Mouse (Mus musculus) heart, postnatal 10 days (tissue): ENCODE results near the gene Tmeff1. TPM values are rescaled to one million over a fixed set of nuclear protein-coding genes. Genes with fewer than 3 reads are reported as not detected.
"Not testable (repeated sequence)": the region's sequence is repeated elsewhere in the genome, so short reads cannot be mapped to it uniquely, and the experiment has no call there.

Experiments used
- DNase-seq, 2 experiments: peaks; one replicate each; pipeline ENCODE4 v3.0.0; 2021
- intact Hi-C: fragments of 180-260 bp; cut with DNase I; formaldehyde crosslinking; loops from one replicate; pipeline ENCODE4 v1.15.1; 2025
- total RNA-seq, 2 experiments: library from RNA; stranded (reverse); gene quantifications; 2 replicates each; pipeline ENCODE4 v1.2.3; 2021

The Tmeff1 gene
- total RNA-seq, 2 experiments from 2014 or later, result 22.4 to 23.3 TPM

- DNase-seq, result no peak
- intact Hi-C loops, result loop anchor here (5.0 kb wide), 1 partner anchor 192 kb away; the partner anchor contains the start of gene Tex10
Measured at GRCm38 (mm10) chr4:48664021-48664420, 79.0 kb downstream of the Tmeff1 start.

GRCm38 (mm10) chr4:48667279-48667678, 82.3 kb downstream of the Tmeff1 start:
- intact Hi-C loops, result loop anchor here (5.0 kb wide), 1 partner anchor 125 kb away; no protein-coding TSS in a partner anchor

GRCm38 (mm10) chr4:48672915-48673314, 87.9 kb downstream of the Tmeff1 start:
- DNase-seq, result no peak
- intact Hi-C loops, result no loop called here

More at GRCm38 (mm10) chr4:48667279-48667678, 82.3 kb downstream of the Tmeff1 start:
- DNase-seq, result no peak

GRCm38 (mm10) chr4:48674412-48674811, 89.4 kb downstream of the Tmeff1 start:
- DNase-seq, result no peak
- intact Hi-C loops, result no loop called here

GRCm38 (mm10) chr4:48676570-48677185, 91.7 kb downstream of the Tmeff1 start:
- intact Hi-C loops, result no loop called here
- no peak for DNase-seq

GRCm38 (mm10) chr4:48677276-48677675, 92.3 kb downstream of the Tmeff1 start:
- no peak for DNase-seq
- intact Hi-C loops, result no loop called here

GRCm38 (mm10) chr4:48677812-48678211, 92.8 kb downstream of the Tmeff1 start:
- DNase-seq, result no peak
- intact Hi-C loops, result no loop called here

GRCm38 (mm10) chr4:48678793-48679192, 93.8 kb downstream of the Tmeff1 start:
- no peak for DNase-seq
- intact Hi-C loops, result no loop called here

- DNase-seq, result not testable (repeated sequence)
- intact Hi-C loops, result loop anchor here (5.0 kb wide), 2 partner anchors 92 to 202 kb away; partner anchors contain the start of gene Tmeff1
Measured at GRCm38 (mm10) chr4:48679728-48680127, 94.8 kb downstream of the Tmeff1 start.

- intact Hi-C loops, result loop anchor here (5.0 kb wide), 2 partner anchors 93 to 203 kb away; partner anchors contain the start of gene Tmeff1
- DNase-seq, result no peak
Measured at GRCm38 (mm10) chr4:48680214-48680613, 95.2 kb downstream of the Tmeff1 start.

- intact Hi-C loops, result loop anchor here (5.0 kb wide), 2 partner anchors 93 to 203 kb away; partner anchors contain the start of gene Tmeff1
- peak; percentile 67 to 76 for DNase-seq
Measured at GRCm38 (mm10) chr4:48680648-48681343, 95.8 kb downstream of the Tmeff1 start.

GRCm38 (mm10) chr4:48683126-48683525, 98.2 kb downstream of the Tmeff1 start:
- intact Hi-C loops, result loop anchor here (5.0 kb wide), 2 partner anchors 96 to 206 kb away; partner anchors contain the start of gene Tmeff1
- DNase-seq, result no peak

GRCm38 (mm10) chr4:48683633-48684209, 98.7 kb downstream of the Tmeff1 start:
- DNase-seq, result not testable (repeated sequence)
- intact Hi-C loops, result loop anchor here (5.0 kb wide), 2 partner anchors 96 to 206 kb away; partner anchors contain the start of gene Tmeff1

- intact Hi-C loops, result loop anchor here (5.0 kb wide), 2 partner anchors 97 to 207 kb away; partner anchors contain the start of gene Tmeff1
- no peak for DNase-seq
Measured at GRCm38 (mm10) chr4:48684593-48685187, 99.7 kb downstream of the Tmeff1 start.

GRCm38 (mm10) chr4:48688148-48688547, 103.2 kb downstream of the Tmeff1 start:
- no peak for DNase-seq
- intact Hi-C loops, result no loop called here

- DNase-seq, result peak; percentile 44 to 71
- intact Hi-C loops, result loop anchor here (1.0 to 5.0 kb wide), 3 partner anchors 82 to 632 kb away; no protein-coding TSS in a partner anchor
Measured at GRCm38 (mm10) chr4:48690640-48691039, 105.7 kb downstream of the Tmeff1 start.

- intact Hi-C loops, result loop anchor here (1.0 to 5.0 kb wide), 4 partner anchors 61 to 630 kb away; no protein-coding TSS in a partner anchor
- DNase-seq, result peak; percentile 63 to 67
Measured at GRCm38 (mm10) chr4:48691793-48692437, 106.9 kb downstream of the Tmeff1 start.

- intact Hi-C loops, result loop anchor here (1.0 to 5.0 kb wide), 2 partner anchors 60 to 79 kb away; no protein-coding TSS in a partner anchor
- DNase-seq, result no peak
Measured at GRCm38 (mm10) chr4:48692736-48693292, 107.8 kb downstream of the Tmeff1 start.

- DNase-seq, result no peak
- intact Hi-C loops, result no loop called here
Measured at GRCm38 (mm10) chr4:48696706-48697105, 111.7 kb downstream of the Tmeff1 start.

GRCm38 (mm10) chr4:48697302-48697701, 112.3 kb downstream of the Tmeff1 start:
- intact Hi-C loops, result no loop called here
- DNase-seq, result no peak
